Mouse (Mus musculus): ENCODE measurements at regions not wholly inside any gene's neighbourhood (a gene's known extent, or its start where the extent isn't known, plus 50 kb on each side); places are given as distances from the start of the nearest gene placed in this dataset.
"Not testable (repeated sequence)": the region's sequence is repeated elsewhere in the genome, so short reads cannot be mapped to it uniquely, and the experiment has no call there.

GRCm38 (mm10) chr6:68370010-68370409 is 834.4 kb upstream of the Tacstd2 start:
- no peak for DNase-seq (ENCODE audit: low read depth, low spot score)

- DNase-seq (ENCODE audit: low read depth, low spot score) = no peak
These were observed 804.2 kb upstream of the Tacstd2 start for GRCm38 (mm10) chr6:68339846-68340245.

GRCm38 (mm10) chr6:68339205-68339604 is 803.6 kb upstream of the Tacstd2 start:
- DNase-seq (ENCODE audit: low read depth, low spot score) = not testable (repeated sequence)

- DNase-seq (ENCODE audit: low read depth, low spot score) = no peak
These were observed 775.8 kb upstream of the Tacstd2 start for GRCm38 (mm10) chr6:68311409-68311808.

- no peak for DNase-seq (ENCODE audit: low read depth, low spot score)
These were observed 766.5 kb upstream of the Tacstd2 start for GRCm38 (mm10) chr6:68302133-68302532.

GRCm38 (mm10) chr6:68256725-68257124 is 721.1 kb upstream of the Tacstd2 start:
- DNase-seq (ENCODE audit: low read depth, low spot score) = peak; percentile 13

GRCm38 (mm10) chr6:68256151-68256550 is 720.6 kb upstream of the Tacstd2 start:
- peak; percentile 16 for DNase-seq (ENCODE audit: low read depth, low spot score)

- DNase-seq (ENCODE audit: low read depth, low spot score) = peak; percentile 55
These were observed 717.1 kb upstream of the Tacstd2 start for GRCm38 (mm10) chr6:68252730-68253129.

- not testable (repeated sequence) for DNase-seq (ENCODE audit: low read depth, low spot score)
These were observed 715.7 kb upstream of the Tacstd2 start for GRCm38 (mm10) chr6:68251320-68251719.

- DNase-seq (ENCODE audit: low read depth, low spot score) = peak; percentile 37
These were observed 714.8 kb upstream of the Tacstd2 start for GRCm38 (mm10) chr6:68250392-68250791.

- peak; percentile 2 for DNase-seq (ENCODE audit: low read depth, low spot score)
These were observed 713.7 kb upstream of the Tacstd2 start for GRCm38 (mm10) chr6:68249259-68249658.

GRCm38 (mm10) chr6:68248018-68248533 is 712.5 kb upstream of the Tacstd2 start:
- peak; percentile 2 for DNase-seq (ENCODE audit: low read depth, low spot score)

- not testable (repeated sequence) for DNase-seq (ENCODE audit: low read depth, low spot score)
These were observed 707.2 kb upstream of the Tacstd2 start for GRCm38 (mm10) chr6:68242749-68243148.

GRCm38 (mm10) chr6:68219685-68220084 is 684.1 kb upstream of the Tacstd2 start:
- peak; percentile 57 for DNase-seq (ENCODE audit: low read depth, low spot score)

- DNase-seq (ENCODE audit: low read depth, low spot score) = peak; percentile 73
These were observed 665.9 kb upstream of the Tacstd2 start for GRCm38 (mm10) chr6:68201448-68201847.

GRCm38 (mm10) chr6:68198031-68198430 is 662.4 kb upstream of the Tacstd2 start:
- DNase-seq (ENCODE audit: low read depth, low spot score) = peak; percentile 19

- DNase-seq (ENCODE audit: low read depth, low spot score) = peak; percentile 61
These were observed 629.2 kb upstream of the Tacstd2 start for GRCm38 (mm10) chr6:68164792-68165191.

GRCm38 (mm10) chr6:68164111-68164510 is 628.5 kb upstream of the Tacstd2 start:
- peak; percentile 7 for DNase-seq (ENCODE audit: low read depth, low spot score)

GRCm38 (mm10) chr6:68151569-68151968 is 616.0 kb upstream of the Tacstd2 start:
- DNase-seq (ENCODE audit: low read depth, low spot score) = peak; percentile 5

- DNase-seq (ENCODE audit: low read depth, low spot score) = peak; percentile 37
These were observed 566.9 kb upstream of the Tacstd2 start for GRCm38 (mm10) chr6:68102481-68102880.
